28 mouse cellular contexts compared by ENCODE assay signal in genomic region chr13:110432613-110433012, GRCm38 (mm10). TPM values are rescaled to one million over a fixed set of nuclear protein-coding genes. Genes with fewer than 3 reads are reported as not detected.
"Had no signal": no experiment of that assay in that cellular context is flagged by ENCODE, and none has a peak within 500 bp of the region (broad histone marks: within the 10 kb centered on the region; RNA-seq: fewer than 3 reads in every experiment).

No protein-coding gene starts in this region.

- DNase-seq: cerebellum, adult 18-20 months; cerebellum, adult 2 months; cerebellum, adult 8-10 months; cerebellum, adult 9-10 months; cerebellum, adult 9-11 months; cerebellum, postnatal 10 days; cerebellum, postnatal 14 days; cerebellum, postnatal 25 days; cerebellum, postnatal 36 days; embryo, embryonic 11 days; forebrain, postnatal 0 days; gastrocnemius, adult 2 months; gastrocnemius, postnatal 10 days; gastrocnemius, postnatal 14 days; gastrocnemius, postnatal 25 days; gastrocnemius, postnatal 36 days; heart, adult 11 months had no signal

- H3K4me3 ChIP-seq: embryonic facial prominence, embryonic 10.5 days; embryonic facial prominence, embryonic 12.5 days; embryonic facial prominence, embryonic 13.5 days; embryonic facial prominence, embryonic 15.5 days; erythroblast, embryonic 14.5 days; forebrain, embryonic 10.5 days; forebrain, embryonic 12.5 days; forebrain, embryonic 13.5 days; forebrain, embryonic 15.5 days; gastrocnemius, adult 2 months had no signal

- H3K4me2 ChIP-seq: embryonic facial prominence, embryonic 12.5 days; embryonic facial prominence, embryonic 13.5 days; embryonic facial prominence, embryonic 15.5 days; forebrain, embryonic 12.5 days; forebrain, embryonic 13.5 days; forebrain, embryonic 15.5 days had no signal

- H3K36me3 ChIP-seq: embryonic facial prominence, embryonic 10.5 days; embryonic facial prominence, embryonic 12.5 days; embryonic facial prominence, embryonic 13.5 days; embryonic facial prominence, embryonic 15.5 days; forebrain, embryonic 10.5 days; forebrain, embryonic 12.5 days; forebrain, embryonic 15.5 days had no signal

- H3K9ac ChIP-seq: embryonic facial prominence, embryonic 12.5 days; embryonic facial prominence, embryonic 13.5 days; embryonic facial prominence, embryonic 15.5 days; forebrain, embryonic 12.5 days; forebrain, embryonic 13.5 days; forebrain, embryonic 15.5 days; forebrain, postnatal 0 days had no signal

- H3K27me3 ChIP-seq: embryonic facial prominence, embryonic 12.5 days; embryonic facial prominence, embryonic 13.5 days; embryonic facial prominence, embryonic 15.5 days; forebrain, embryonic 12.5 days; forebrain, embryonic 13.5 days; forebrain, embryonic 15.5 days had no signal

- H3K9me3 ChIP-seq: embryonic facial prominence, embryonic 10.5 days; embryonic facial prominence, embryonic 12.5 days; embryonic facial prominence, embryonic 13.5 days; embryonic facial prominence, embryonic 15.5 days; forebrain, embryonic 10.5 days; forebrain, embryonic 12.5 days; forebrain, embryonic 13.5 days; forebrain, embryonic 15.5 days had no signal

- ATAC-seq: forebrain, embryonic 13.5 days; forebrain, embryonic 14.5 days; forebrain, embryonic 15.5 days; forebrain, embryonic 16.5 days; forebrain, postnatal 0 days had no signal

- H3K4me1 ChIP-seq: embryonic facial prominence, embryonic 10.5 days; embryonic facial prominence, embryonic 12.5 days; embryonic facial prominence, embryonic 15.5 days; forebrain, embryonic 10.5 days; forebrain, embryonic 12.5 days; forebrain, embryonic 13.5 days; forebrain, embryonic 15.5 days had no signal

- H3K27ac ChIP-seq: embryonic facial prominence, embryonic 10.5 days; embryonic facial prominence, embryonic 12.5 days; embryonic facial prominence, embryonic 13.5 days; embryonic facial prominence, embryonic 15.5 days; forebrain, embryonic 10.5 days; forebrain, embryonic 12.5 days; forebrain, embryonic 13.5 days; forebrain, embryonic 15.5 days; gastrocnemius, adult 2 months had no signal

RNA-seq across cellular contexts. Expression of gene Plk2, which starts 37.8 kb away (rescaled TPM):
- polyA plus RNA-seq: erythroblast, embryonic 14.5 days had no signal
